Mouse (Mus musculus) midbrain, embryonic 15.5 days (tissue): ENCODE measurements at regions not wholly inside any gene's neighbourhood (a gene's known extent, or its start where the extent isn't known, plus 50 kb on each side); places are given as distances from the start of the nearest gene placed in this dataset.

Experiments
- ATAC-seq: fragments of 200-750 bp; cut with Nextera tagmentation; replicated peaks from 2 replicates; pipeline ENCODE4 v1.8.0; 2017; ENCODE audit warnings: moderate TSS enrichment
- H3K27ac ChIP-seq: fragments of 300-500 bp; sonication (generic); 2 replicates; pipeline ENCODE4 v1.5.1; 2015; ENCODE audit warnings: mild to moderate bottlenecking, inconsistent platforms
- H3K27me3 ChIP-seq: fragments of 300-500 bp; sonication (generic); replicated peaks from 2 replicates; pipeline ENCODE4 v1.6.1; 2015; ENCODE audit warnings: inconsistent platforms
- H3K36me3 ChIP-seq: fragments of 300-500 bp; sonication (generic); replicated peaks from 2 replicates; pipeline ENCODE4 v1.6.1; 2015; ENCODE audit warnings: inconsistent platforms
- H3K4me1 ChIP-seq: fragments of 300-500 bp; sonication (generic); 2 replicates; pipeline ENCODE4 v1.6.1; 2015; ENCODE audit warnings: inconsistent platforms
- H3K4me2 ChIP-seq: fragments of 300-500 bp; sonication (generic); 2 replicates; pipeline ENCODE4 v1.6.1; 2015; ENCODE audit warnings: inconsistent platforms, mild to moderate bottlenecking, moderate library complexity
- H3K4me3 ChIP-seq: fragments of 300-500 bp; sonication (generic); 2 replicates; pipeline ENCODE4 v1.5.1; 2015; ENCODE audit warnings: mild to moderate bottlenecking, inconsistent platforms
- H3K9ac ChIP-seq: fragments of 300-500 bp; sonication (generic); 2 replicates; pipeline ENCODE4 v1.6.1; 2015; ENCODE audit warnings: mild to moderate bottlenecking, inconsistent platforms
- H3K9me3 ChIP-seq: fragments of 300-500 bp; sonication (generic); 2 replicates; pipeline ENCODE4 v1.6.1; 2016; ENCODE audit warnings: inconsistent platforms
- WGBS: fragments of 180-500 bp; shearing (Covaris S2); methylation state at CpG from one replicate; pipeline ENCODE4 v1.1.7; 2015; ENCODE audit warnings: mixed read lengths; 5-methylcytosine and 5-hydroxymethylcytosine counted together

DNA sequence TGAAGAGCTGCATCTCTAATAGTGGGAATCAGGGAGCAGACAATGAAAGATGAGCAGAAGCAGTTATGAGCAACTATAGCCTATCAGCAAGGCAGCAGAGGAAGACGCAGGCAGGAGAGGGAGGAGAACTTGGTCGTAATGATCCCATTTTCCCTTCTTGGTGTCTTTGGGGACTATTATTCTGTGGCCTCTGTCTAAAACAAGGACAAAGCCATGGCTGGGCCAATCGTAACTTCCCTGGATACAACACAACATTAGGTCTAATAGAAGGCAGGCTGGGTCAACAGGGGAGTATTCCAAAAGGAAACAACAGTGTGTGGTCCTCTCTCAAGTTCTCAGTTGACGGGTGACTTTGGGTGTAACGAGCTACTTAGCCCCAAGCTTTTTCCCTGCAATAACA lies 234.5 kb downstream of the Clic5 start:
- WGBS = 85% methylated on average over 5 of the region's 5 CpGs
- H3K9ac ChIP-seq = no peak overlapping the region
- H3K27ac ChIP-seq = no peak overlapping the region
- H3K27me3 ChIP-seq = no peaks in the 10 kb centered on the region
- ATAC-seq = no peak
- H3K4me2 ChIP-seq = no peak overlapping the region
- H3K4me3 ChIP-seq = no peak overlapping the region
- no peaks in the 10 kb centered on the region for H3K4me1 ChIP-seq
- H3K36me3 ChIP-seq = no peaks in the 10 kb centered on the region
- no peaks in the 10 kb centered on the region for H3K9me3 ChIP-seq

DNA sequence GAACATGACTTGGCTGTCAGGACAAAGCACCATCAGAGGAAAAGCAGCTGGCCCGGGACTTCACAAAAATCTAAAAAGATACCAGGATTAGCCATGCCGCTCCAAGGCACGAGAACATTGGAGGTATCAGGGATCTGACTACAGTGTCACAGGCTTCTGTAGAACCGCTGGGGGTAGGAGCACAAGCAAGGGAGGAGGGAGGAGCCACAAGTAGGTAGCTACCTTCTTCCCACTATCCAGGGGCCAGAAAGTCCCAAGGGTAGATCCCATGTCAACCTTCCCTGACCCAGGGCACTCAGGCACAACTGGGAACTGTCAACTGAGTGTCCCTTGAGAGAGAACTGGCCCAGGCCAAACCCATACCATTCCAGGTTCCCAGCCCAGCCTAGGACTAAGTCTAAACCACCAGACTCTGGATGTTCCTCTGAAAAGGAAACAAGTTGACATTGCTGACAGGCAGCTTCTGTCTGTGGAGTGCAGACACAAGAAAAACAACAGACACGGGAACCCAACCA lies 235.1 kb downstream of the Clic5 start:
- 91% methylated on average over 5 of the region's 5 CpGs for WGBS
- no peaks in the 10 kb centered on the region for H3K9me3 ChIP-seq
- no peaks in the 10 kb centered on the region for H3K27me3 ChIP-seq
- H3K4me1 ChIP-seq = no peaks in the 10 kb centered on the region
- no peak overlapping the region for H3K4me2 ChIP-seq
- no peak overlapping the region for H3K4me3 ChIP-seq
- no peaks in the 10 kb centered on the region for H3K36me3 ChIP-seq
- ATAC-seq = no peak
- no peak overlapping the region for H3K27ac ChIP-seq
- H3K9ac ChIP-seq = no peak overlapping the region

DNA sequence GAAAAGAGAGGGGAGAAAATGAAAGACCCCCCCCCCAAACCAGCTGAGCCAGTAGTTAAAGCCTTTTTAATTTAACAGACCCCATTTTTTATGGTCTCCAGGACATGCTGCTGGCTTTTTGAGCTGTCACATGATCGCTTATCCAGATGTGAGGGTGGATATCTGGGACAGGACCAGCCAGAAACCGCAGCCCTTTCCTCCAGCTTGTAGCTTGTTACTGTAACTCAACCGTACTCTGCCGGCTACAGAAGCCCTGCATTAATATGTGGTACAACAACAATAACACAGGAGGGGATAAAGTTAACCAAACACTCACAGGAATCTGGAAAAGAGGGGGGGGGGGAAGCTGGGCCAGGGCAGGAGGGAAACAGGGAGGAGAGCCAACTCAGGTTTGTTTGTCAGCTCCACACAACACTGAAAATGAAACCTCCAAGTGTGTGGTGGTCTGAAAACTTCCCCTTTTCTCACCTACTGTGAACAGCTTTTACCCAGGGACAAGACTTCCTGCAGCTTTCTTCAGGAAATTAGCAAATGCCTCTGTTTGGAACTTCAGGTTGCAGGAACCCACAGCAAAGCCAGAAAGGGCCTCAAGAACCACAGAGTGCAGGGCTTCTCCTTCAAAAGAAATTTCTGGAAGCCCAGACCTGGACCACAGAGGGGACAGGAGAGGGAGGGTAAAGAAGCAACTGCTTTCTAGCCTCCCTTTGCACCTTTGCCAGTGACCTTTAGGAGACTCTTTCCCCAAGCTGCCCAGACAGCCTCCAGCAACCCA lies 244.3 kb downstream of the Clic5 start:
- no peak for ATAC-seq
- no peaks in the 10 kb centered on the region for H3K36me3 ChIP-seq
- H3K4me1 ChIP-seq = no peaks in the 10 kb centered on the region
- 62% methylated on average over 4 of the region's 4 CpGs for WGBS
- H3K27me3 ChIP-seq = no peaks in the 10 kb centered on the region
- no peaks in the 10 kb centered on the region for H3K9me3 ChIP-seq
- no peak overlapping the region for H3K9ac ChIP-seq
- H3K4me2 ChIP-seq = no peak overlapping the region
- H3K4me3 ChIP-seq = no peak overlapping the region
- H3K27ac ChIP-seq = no peak overlapping the region

DNA sequence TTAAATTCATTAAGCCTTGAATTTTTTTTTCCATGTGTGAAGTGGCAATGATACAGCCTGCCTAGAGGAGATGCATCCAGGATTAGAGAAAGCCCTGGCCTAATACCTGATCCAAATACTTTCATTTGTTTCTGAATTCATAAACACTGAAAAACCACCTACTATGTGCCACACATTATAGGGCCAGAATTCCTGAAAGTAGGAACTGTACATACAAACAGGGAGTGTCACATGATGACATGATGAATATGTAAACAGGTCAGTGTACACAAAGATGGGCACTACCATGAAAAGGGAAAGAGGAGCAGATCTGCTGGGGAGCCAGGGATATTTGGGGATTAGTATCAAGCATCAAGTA lies 244.9 kb downstream of the Clic5 start:
- H3K36me3 ChIP-seq = no peaks in the 10 kb centered on the region
- no peak overlapping the region for H3K4me2 ChIP-seq
- no peaks in the 10 kb centered on the region for H3K27me3 ChIP-seq
- no peak overlapping the region for H3K4me3 ChIP-seq
- H3K27ac ChIP-seq = no peak overlapping the region
- no peak overlapping the region for H3K9ac ChIP-seq
- H3K9me3 ChIP-seq = no peaks in the 10 kb centered on the region
- no peak for ATAC-seq
- no peaks in the 10 kb centered on the region for H3K4me1 ChIP-seq

DNA sequence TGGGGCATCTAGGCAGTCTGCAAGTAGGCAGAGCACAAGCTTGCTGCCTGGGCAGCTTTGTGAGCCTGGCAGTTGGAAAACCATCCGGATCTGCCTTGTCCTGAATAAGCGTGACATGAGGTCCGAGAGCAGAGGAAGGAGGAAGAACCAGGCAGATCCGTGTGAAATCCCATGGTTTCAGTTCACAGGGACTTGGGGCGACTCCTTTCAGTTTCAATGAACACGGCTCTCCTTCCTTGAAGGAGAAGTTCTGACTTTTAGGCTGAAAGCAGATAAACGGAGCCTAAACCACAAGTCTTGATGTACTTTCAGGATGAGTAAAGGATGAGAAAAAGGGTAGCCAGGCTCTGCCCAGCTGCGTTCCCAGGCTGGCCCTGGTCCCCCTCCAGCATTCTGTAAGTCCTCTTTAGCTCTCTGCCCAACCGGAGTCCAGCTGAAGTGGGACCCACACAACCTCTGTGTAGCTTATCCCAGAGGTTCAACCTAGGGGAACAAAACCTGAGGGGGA lies 248.2 kb downstream of the Clic5 start:
- no peak for ATAC-seq
- Histone ChIP-seq H3K4me3 (no peak overlapping the region), H3K4me2 (no peak overlapping the region), H3K4me1 (no peaks in the 10 kb centered on the region), H3K36me3 (no peaks in the 10 kb centered on the region), H3K9ac (no peak overlapping the region), H3K9me3 (no peaks in the 10 kb centered on the region), H3K27ac (no peak overlapping the region), H3K27me3 (no peaks in the 10 kb centered on the region)
- 90% methylated on average over 9 of the region's 9 CpGs for WGBS

DNA sequence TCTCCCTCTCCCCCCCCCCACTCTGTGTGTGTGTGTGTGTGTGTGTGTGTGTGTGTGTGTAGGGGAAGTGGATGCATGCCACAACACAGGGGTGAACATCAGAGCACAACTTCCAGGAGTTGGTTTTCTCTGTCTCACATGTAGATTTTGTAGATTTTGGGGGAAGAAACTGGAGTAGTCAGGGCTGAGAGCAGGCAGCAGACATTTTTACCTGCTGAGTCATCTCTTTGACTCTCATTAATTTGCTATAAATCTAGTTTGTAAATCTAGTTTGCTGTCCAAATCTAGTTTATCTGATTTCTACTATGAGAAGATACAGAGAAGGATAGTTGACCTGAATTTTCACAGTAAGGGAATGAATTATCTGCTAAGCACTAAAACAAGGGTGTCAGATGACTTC lies 250.1 kb downstream of the Clic5 start:
- Histone ChIP-seq H3K4me1 (no peaks in the 10 kb centered on the region), H3K4me2 (no peak overlapping the region), H3K9me3 (no peaks in the 10 kb centered on the region), H3K27me3 (no peaks in the 10 kb centered on the region), H3K9ac (no peak overlapping the region), H3K36me3 (no peaks in the 10 kb centered on the region), H3K27ac (no peak overlapping the region), H3K4me3 (no peak overlapping the region)
- no peak for ATAC-seq

DNA sequence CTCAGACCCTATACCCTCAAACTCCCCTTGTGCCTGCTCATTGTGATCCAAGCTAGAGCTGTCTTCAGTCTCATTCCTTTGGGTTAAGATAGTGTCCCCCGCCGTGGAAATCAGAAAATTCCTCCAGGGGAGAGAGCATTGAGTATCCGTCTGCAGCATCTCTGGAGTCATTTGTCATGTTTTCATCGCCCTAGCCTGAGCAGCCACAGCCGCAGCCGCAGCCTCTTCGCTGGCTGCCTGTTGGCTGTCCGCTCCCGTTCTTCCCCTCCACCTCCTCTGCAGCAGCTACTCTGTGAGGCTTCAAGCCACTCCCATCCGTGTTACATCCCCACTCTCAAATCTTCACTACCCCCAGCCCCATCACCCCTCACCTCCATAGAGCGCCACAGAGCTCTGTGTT lies 255.1 kb downstream of the Clic5 start:
- Histone ChIP-seq H3K4me1 (no peaks in the 10 kb centered on the region), H3K4me3 (no peak overlapping the region), H3K9ac (no peak overlapping the region), H3K27ac (no peak overlapping the region), H3K27me3 (no peaks in the 10 kb centered on the region), H3K9me3 (no peaks in the 10 kb centered on the region), H3K4me2 (no peak overlapping the region), H3K36me3 (no peaks in the 10 kb centered on the region)
- WGBS = 76% methylated on average over 11 of the region's 11 CpGs
- no peak for ATAC-seq

DNA sequence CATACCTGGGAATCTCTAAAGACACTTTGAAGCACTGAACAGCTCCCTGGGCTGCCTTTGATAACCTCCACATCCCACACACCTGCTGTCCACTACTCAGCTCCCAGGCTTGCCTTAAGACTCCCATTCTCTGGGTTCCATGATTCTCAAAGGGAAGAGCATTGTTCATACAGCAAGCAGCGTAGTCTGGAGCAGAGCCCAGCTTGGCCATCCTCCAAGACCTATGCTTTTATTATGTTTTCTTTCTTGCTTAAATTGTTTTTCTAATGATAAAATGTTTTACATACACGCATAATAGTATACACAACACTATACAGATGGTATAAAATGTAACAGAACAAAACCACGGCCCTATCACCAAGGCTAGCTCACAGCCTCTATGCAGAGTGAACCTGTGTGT lies 257.0 kb downstream of the Clic5 start:
- H3K27ac ChIP-seq = no peak overlapping the region
- ATAC-seq = no peak
- no peak overlapping the region for H3K4me3 ChIP-seq
- WGBS = 84% methylated on average over 3 of the region's 3 CpGs
- no peaks in the 10 kb centered on the region for H3K27me3 ChIP-seq
- no peaks in the 10 kb centered on the region for H3K36me3 ChIP-seq
- H3K9me3 ChIP-seq = no peaks in the 10 kb centered on the region
- no peak overlapping the region for H3K9ac ChIP-seq
- H3K4me2 ChIP-seq = no peak overlapping the region
- no peaks in the 10 kb centered on the region for H3K4me1 ChIP-seq
